In genomic region chr6:8066208-8066607, GRCm38 (mm10) we compare ENCODE assay signal across 8 mouse cellular contexts.
A peak's percentile ranks its signal among the peaks of the same experiment; 100 is the strongest.
DNase-seq lines count a peak whose midpoint lies in the region; ATAC-seq lines count a peak whose summit lies in the region.
"Had no signal": no experiment of that assay in that cellular context is flagged by ENCODE, and none has a peak within 500 bp of the region (broad histone marks: within the 10 kb centered on the region; RNA-seq: fewer than 3 reads in every experiment).

No protein-coding gene starts in this region.

- H3K4me2 ChIP-seq in limb, embryonic 11.5 days (ENCODE audit: low read depth, severe bottlenecking): no peak overlapping the region
- H3K4me2 ChIP-seq: stomach, embryonic 15.5 days had no signal

- no peak for ATAC-seq in limb, embryonic 11.5 days (ENCODE audit: insufficient number of reproducible peaks, low FRiP score, low TSS enrichment, low read depth)

- 50% methylated on average over 3 of the region's 3 CpGs for WGBS in limb, embryonic 11.5 days

- no peak overlapping the region for H3K27ac ChIP-seq in limb, embryonic 11.5 days (replicated peaks; ENCODE audit: low read depth, low read length)
- H3K27ac ChIP-seq: stomach, embryonic 15.5 days had no signal

- no peak overlapping the region for H3K9ac ChIP-seq in limb, embryonic 11.5 days (ENCODE audit: low read length)
- H3K9ac ChIP-seq: stomach, embryonic 15.5 days had no signal

- peak; percentile 5 for DNase-seq in ovary, adult 18-20 months (ENCODE audit: low spot score)
- no peak for DNase-seq in ovary, postnatal 14 days (ENCODE audit: low spot score)
- peak; percentile 11 for DNase-seq in WW6 (ENCODE audit: low read depth, low spot score)
- peak; percentile 76 to 80 for DNase-seq in cerebellum, postnatal 14 days
- DNase-seq in heart, postnatal 4 days: peak; percentile 71
- peak; percentile 59 for DNase-seq in limb, embryonic 11.5 days (ENCODE audit: low spot score)
- DNase-seq in right cerebral cortex, postnatal 4 days: peak; percentile 11

- no peaks in the 10 kb centered on the region for H3K4me1 ChIP-seq in limb, embryonic 11.5 days (ENCODE audit: control insufficient read depth, insufficient read depth, low read length)
- H3K4me1 ChIP-seq: stomach, embryonic 15.5 days had no signal

- no peaks in the 10 kb centered on the region for H3K9me3 ChIP-seq in limb, embryonic 11.5 days (ENCODE audit: control insufficient read depth, low read length)
- H3K9me3 ChIP-seq: stomach, embryonic 15.5 days had no signal

- H3K4me3 ChIP-seq in limb, embryonic 11.5 days (ENCODE audit: low read depth, low read length): no peak overlapping the region
- H3K4me3 ChIP-seq: stomach, embryonic 15.5 days had no signal

- H3K36me3 ChIP-seq in limb, embryonic 11.5 days (ENCODE audit: control insufficient read depth, insufficient read depth, low read length): no peaks in the 10 kb centered on the region
- H3K36me3 ChIP-seq: stomach, embryonic 15.5 days had no signal

- H3K27me3 ChIP-seq in limb, embryonic 11.5 days (ENCODE audit: control insufficient read depth, insufficient read depth, low read length): no peaks in the 10 kb centered on the region
- H3K27me3 ChIP-seq: stomach, embryonic 15.5 days had no signal
